Mouse (Mus musculus): ENCODE data around the gene Gm49711.

GRCm38 (mm10) chr16:92091876-92092275 lies 33.8 kb downstream of the Gm49711 start:
- TF ChIP-seq GATA1 (IDR thresholded peaks at IDR 0.05; ENCODE audit: low read length) (no peak), TAL1 (IDR thresholded peaks at IDR 0.05; ENCODE audit: low read length) (no peak)

Data from erythroblast, embryonic 14.5 days (primary cell).